Mouse (Mus musculus): ENCODE results near the gene Mymx.
A peak's percentile ranks its signal among the peaks of the same experiment; 100 is the strongest.

Mymx gene

DNA sequence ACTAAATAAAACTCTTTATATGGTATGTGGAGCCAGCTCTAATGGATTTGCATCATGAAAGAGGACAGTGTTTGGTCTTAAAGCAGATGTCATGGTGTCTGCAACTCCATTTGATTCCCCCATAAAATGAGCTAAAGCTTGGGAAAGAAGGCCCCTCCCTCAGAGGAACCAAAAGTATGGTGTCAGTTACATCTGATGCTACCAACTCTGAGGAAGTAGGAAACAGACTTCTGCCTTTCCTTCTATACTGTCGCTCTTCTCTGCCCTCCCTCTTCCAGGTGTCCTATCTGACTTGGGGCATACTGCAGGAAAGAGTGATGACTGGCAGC is 35.9 kb downstream of the Mymx start:
- Histone ChIP-seq H3K36me3 (ENCODE audit: insufficient read depth, low read length) (peaks cover 66% of the 10 kb centered on the region), H3K9me3 (ENCODE audit: low read length) (peaks cover 33% of the 10 kb centered on the region; the same call in 1 of the 2 replicates), H3K4me1 (replicated peaks; ENCODE audit: low read depth, low read length) (peaks cover 74% of the 10 kb centered on the region), H3K27me3 (ENCODE audit: insufficient read depth, low read length) (no peaks in the 10 kb centered on the region), H3K4me3 (replicated peaks; ENCODE audit: low read length) (no peak overlapping the region)
- TF ChIP-seq CTCF (conservative IDR thresholded peaks at IDR 0.05; ENCODE audit: low read length) = no peak
- no peak for TF ChIP-seq NANOG (IDR thresholded peaks at IDR 0.05; ENCODE audit: borderline replicate concordance, low read length)
- no peak for TF ChIP-seq POU5F1 (IDR thresholded peaks at IDR 0.05; ENCODE audit: borderline replicate concordance, low read length)

DNA sequence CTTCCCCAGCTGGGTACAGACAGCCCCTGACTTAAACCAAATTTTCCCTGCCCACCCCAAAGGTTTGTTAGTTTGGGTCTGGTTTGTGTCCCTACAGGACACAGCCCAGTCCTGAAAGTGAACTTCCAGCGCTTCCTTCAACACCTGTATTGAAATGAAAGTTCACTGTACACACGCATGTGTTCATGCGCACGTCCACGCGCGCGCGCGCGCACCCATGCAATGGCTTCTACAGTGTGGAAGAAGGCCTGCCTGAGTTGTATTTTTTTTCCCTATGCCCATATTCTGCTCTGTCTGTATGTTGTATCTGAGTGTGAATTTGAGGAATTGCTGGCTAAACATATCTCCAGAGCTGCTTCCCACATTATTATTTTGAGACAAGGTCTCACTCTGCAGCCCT is 36.8 kb downstream of the Mymx start:
- no peak for TF ChIP-seq POU5F1 (IDR thresholded peaks at IDR 0.05; ENCODE audit: borderline replicate concordance, low read length)
- no peak for TF ChIP-seq CTCF (conservative IDR thresholded peaks at IDR 0.05; ENCODE audit: low read length)
- no peak for TF ChIP-seq NANOG (IDR thresholded peaks at IDR 0.05; ENCODE audit: borderline replicate concordance, low read length)
- Histone ChIP-seq H3K4me3 (replicated peaks; ENCODE audit: low read length) (peak overlapping the region; percentile 98), H3K4me1 (replicated peaks; ENCODE audit: low read depth, low read length) (peaks cover 68% of the 10 kb centered on the region), H3K27me3 (ENCODE audit: insufficient read depth, low read length) (no peaks in the 10 kb centered on the region), H3K36me3 (ENCODE audit: insufficient read depth, low read length) (peaks cover 64% of the 10 kb centered on the region), H3K9me3 (ENCODE audit: low read length) (peaks cover 24% of the 10 kb centered on the region; the same call in 1 of the 2 replicates)

DNA sequence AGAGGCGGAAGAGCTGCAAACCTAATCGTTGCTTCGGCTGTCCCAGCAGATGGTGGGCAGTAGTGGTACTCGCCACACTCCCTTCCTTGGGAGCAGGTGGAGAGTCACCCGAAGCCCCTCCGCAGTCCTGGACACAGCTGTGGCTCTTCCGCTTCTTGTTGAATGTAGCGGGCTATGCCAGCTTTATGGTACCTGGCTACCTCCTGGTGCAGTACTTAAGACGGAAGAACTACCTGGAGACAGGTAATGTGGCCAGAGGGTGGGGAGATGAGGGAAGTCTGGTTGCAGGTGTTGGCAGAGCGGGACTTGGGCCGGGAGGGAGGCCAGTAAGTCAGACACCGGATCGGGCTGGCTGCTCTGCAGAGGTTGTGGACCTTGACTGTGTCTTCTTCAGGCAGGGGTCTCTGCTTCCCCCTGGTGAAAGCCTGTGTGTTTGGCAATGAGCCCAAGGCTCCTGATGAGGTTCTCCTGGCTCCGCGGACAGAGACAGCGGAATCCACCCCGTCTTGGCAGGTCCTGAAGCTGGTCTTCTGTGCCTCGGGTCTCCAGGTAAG is 37.3 kb downstream of the Mymx start:
- Histone ChIP-seq H3K9me3 (ENCODE audit: low read length) (peaks cover 19% of the 10 kb centered on the region; the same call in 1 of the 2 replicates), H3K27me3 (ENCODE audit: insufficient read depth, low read length) (no peaks in the 10 kb centered on the region), H3K4me3 (replicated peaks; ENCODE audit: low read length) (peak overlapping the region; percentile 98), H3K4me1 (replicated peaks; ENCODE audit: low read depth, low read length) (peaks cover 66% of the 10 kb centered on the region), H3K36me3 (ENCODE audit: insufficient read depth, low read length) (peaks cover 61% of the 10 kb centered on the region)
- no peak for TF ChIP-seq POU5F1 (IDR thresholded peaks at IDR 0.05; ENCODE audit: borderline replicate concordance, low read length)
- TF ChIP-seq CTCF (conservative IDR thresholded peaks at IDR 0.05; ENCODE audit: low read length) = no peak
- no peak for TF ChIP-seq NANOG (IDR thresholded peaks at IDR 0.05; ENCODE audit: borderline replicate concordance, low read length)

DNA sequence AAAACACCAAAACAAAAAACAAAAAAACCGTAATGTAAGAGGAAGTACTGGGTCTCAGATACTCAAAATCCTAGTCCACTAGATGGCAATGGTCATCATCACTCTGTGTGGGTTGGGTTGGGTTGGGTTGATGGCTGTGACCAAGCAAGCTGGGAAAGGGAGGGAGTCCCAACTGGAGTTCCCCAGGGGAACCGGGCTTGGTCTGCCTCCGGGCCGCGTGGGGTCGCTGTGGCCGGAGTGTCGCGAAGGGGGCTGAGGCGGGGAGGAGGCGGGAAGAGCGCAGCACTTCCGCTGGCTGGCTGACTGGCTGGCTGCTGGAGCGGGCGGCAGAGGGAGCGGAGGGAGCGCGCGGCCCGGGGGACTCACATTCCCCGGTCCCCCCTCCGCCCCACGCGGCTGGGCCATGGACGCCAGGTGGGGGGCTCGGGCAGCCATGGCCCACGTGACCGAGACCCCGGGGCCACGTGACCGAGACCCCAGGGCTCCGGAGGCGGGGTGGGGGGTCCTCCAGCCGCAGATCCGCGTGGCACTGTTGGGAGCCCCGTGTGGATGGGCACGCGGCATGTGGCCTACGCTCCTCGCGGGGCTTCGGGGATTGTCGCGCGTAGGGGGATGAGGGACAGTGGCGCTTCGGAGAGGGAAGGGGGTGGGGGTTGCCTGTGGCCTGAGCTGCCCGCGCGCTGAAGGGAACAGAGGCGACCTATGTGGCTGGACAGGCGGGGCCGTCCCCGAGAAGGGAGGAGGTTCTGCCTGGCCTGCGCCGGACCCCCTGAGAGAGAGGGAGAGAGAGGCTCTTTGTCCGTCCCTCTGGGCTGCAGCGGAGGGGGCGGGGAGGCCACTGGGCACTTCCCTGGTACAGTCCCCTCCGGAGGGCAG is 38.0 kb downstream of the Mymx start, which contains the start of gene Slc35b2:
Gene Slc35b2, plus strand, starts transcription at position 220 of the 876 bp plus-strand sequence.
- Histone ChIP-seq H3K27me3 (ENCODE audit: insufficient read depth, low read length) (no peaks in the 10 kb centered on the region), H3K4me1 (replicated peaks; ENCODE audit: low read depth, low read length) (peaks cover 64% of the 10 kb centered on the region), H3K4me3 (replicated peaks; ENCODE audit: low read length) (peak within 1 kb of the TSS; percentile 98), H3K9me3 (ENCODE audit: low read length) (peaks cover 12% of the 10 kb centered on the region; the same call in 1 of the 2 replicates), H3K36me3 (ENCODE audit: insufficient read depth, low read length) (peaks cover 59% of the 10 kb centered on the region)
- TF ChIP-seq NANOG (IDR thresholded peaks at IDR 0.05; ENCODE audit: borderline replicate concordance, low read length) = no peak
- TF ChIP-seq POU5F1 (IDR thresholded peaks at IDR 0.05; ENCODE audit: borderline replicate concordance, low read length) = no peak
- peak; percentile 16; the same call in 1 of the 2 replicates for TF ChIP-seq CTCF (conservative IDR thresholded peaks at IDR 0.05; ENCODE audit: low read length)

DNA sequence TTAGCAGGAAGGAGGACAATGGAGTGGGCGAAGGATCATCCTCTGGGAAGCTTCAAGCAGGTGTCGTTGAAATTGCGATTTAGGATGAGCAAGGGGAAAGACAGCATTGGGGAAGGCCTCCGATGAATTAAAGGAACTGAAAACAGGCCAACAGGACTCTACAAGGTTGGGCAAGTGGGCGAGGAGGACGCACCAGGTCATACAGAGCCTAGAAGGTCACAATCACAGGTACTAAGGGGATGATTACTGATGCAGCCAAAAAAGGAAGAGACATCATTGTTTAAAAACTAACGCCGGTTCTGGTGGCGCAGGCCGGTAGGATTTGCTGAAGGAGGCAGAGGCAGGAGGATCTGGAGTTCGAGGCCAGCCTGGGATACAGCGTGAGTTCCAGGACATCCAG is 38.7 kb downstream of the Mymx start:
- peak overlapping the region; percentile 98; the same call in 1 of the 2 replicates for H3K4me3 ChIP-seq (replicated peaks; ENCODE audit: low read length)
- peaks cover 64% of the 10 kb centered on the region for H3K4me1 ChIP-seq (replicated peaks; ENCODE audit: low read depth, low read length)
- no peaks in the 10 kb centered on the region for H3K27me3 ChIP-seq (ENCODE audit: insufficient read depth, low read length)
- peaks cover 58% of the 10 kb centered on the region for H3K36me3 ChIP-seq (ENCODE audit: insufficient read depth, low read length)
- TF ChIP-seq CTCF (conservative IDR thresholded peaks at IDR 0.05; ENCODE audit: low read length) (no peak), POU5F1 (IDR thresholded peaks at IDR 0.05; ENCODE audit: borderline replicate concordance, low read length) (no peak), NANOG (IDR thresholded peaks at IDR 0.05; ENCODE audit: borderline replicate concordance, low read length) (no peak)
- H3K9me3 ChIP-seq (ENCODE audit: low read length) = peaks cover 7% of the 10 kb centered on the region; the same call in 1 of the 2 replicates

DNA sequence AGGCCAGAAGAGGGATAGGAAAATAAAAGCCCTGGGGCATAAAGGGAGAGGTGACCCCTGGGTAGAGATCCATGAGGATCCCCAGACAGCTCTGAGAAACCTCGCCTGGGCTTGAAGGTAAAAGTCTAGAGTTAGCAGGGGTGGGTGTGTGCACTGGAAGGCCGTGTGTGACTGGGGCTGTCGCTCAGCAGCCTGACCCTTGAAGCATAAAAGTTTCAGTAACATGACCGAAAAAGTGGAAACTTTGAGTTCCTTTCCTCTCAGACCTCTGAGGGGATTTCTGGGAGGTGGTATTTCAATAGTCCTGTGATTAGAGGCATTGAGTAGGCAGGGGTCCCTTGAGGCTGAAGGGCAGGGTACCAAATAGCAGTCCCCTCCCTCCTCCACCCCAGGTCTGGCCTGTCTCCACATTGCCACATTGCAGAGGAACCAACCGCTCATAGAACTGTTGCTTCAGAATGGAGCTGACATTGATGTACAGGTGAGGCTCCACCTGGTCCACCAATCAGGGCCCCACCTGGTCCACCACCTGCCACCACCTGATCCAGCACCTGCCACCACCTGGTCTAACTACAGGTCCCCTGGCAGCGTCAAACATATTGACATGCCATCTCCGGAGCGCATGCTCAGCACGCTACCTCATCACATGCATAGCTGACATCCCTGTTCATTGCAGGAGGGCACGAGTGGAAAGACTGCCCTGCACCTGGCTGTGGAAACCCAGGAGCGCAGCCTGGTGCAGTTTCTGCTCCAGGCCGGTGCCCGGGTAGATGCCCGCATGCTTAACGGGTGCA is 42.0 kb downstream of the Mymx start:
- Histone ChIP-seq H3K27me3 (ENCODE audit: insufficient read depth, low read length) (peaks cover 18% of the 10 kb centered on the region), H3K4me1 (replicated peaks; ENCODE audit: low read depth, low read length) (peaks cover 63% of the 10 kb centered on the region), H3K4me3 (replicated peaks; ENCODE audit: low read length) (no peak overlapping the region), H3K9me3 (ENCODE audit: low read length) (no peaks in the 10 kb centered on the region), H3K36me3 (ENCODE audit: insufficient read depth, low read length) (peaks cover 25% of the 10 kb centered on the region)
- TF ChIP-seq NANOG (IDR thresholded peaks at IDR 0.05; ENCODE audit: borderline replicate concordance, low read length) (no peak), POU5F1 (IDR thresholded peaks at IDR 0.05; ENCODE audit: borderline replicate concordance, low read length) (no peak), CTCF (conservative IDR thresholded peaks at IDR 0.05; ENCODE audit: low read length) (no peak)

DNA sequence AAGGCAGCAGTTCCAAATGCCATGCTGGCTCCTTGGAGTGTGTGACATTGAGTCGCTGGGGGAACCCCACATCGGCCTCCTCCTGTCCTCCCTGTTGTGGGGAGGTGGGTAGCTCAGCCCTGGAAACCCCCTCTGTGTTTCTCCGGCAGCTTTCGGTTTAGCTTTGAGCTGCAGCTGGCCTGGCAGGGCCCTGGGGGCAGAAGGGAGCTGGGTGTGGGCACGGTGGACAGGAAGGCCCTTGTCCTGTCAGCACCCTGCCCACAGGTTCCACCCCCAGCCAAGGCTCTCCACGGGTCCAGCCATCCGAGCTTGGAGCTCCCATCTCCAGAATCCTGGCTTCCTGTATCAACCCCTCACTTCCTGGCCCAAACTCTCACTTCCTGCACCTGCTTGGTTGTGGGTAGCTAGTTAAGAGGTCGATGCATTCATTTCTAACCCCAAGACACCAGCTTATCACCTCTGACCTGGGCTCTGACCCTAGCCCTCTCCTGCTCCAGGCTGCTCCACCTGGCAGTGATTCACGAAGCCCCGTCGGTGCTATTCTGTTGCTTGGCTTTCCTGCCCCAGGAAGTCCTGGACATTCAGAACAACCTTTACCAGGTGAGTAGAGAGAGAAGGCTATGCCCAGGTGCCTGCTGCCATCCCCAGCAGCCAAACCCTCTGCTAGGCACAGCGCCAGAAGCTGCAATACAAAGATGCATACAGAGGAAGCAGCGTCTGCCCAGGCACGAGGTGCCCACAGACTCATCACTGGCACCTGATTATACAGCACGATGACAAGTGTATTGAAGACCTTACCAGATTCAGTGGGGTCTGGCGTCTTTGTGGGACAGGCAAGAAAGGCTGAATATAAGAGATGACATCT is 43.7 kb downstream of the Mymx start:
- peaks cover 58% of the 10 kb centered on the region for H3K4me1 ChIP-seq (replicated peaks; ENCODE audit: low read depth, low read length)
- no peak overlapping the region for H3K4me3 ChIP-seq (replicated peaks; ENCODE audit: low read length)
- H3K9me3 ChIP-seq (ENCODE audit: low read length) = no peaks in the 10 kb centered on the region
- TF ChIP-seq CTCF (conservative IDR thresholded peaks at IDR 0.05; ENCODE audit: low read length) (no peak), POU5F1 (IDR thresholded peaks at IDR 0.05; ENCODE audit: borderline replicate concordance, low read length) (no peak), NANOG (IDR thresholded peaks at IDR 0.05; ENCODE audit: borderline replicate concordance, low read length) (no peak)
- peaks cover 23% of the 10 kb centered on the region for H3K36me3 ChIP-seq (ENCODE audit: insufficient read depth, low read length)
- H3K27me3 ChIP-seq (ENCODE audit: insufficient read depth, low read length) = peaks cover 22% of the 10 kb centered on the region
